Mouse (Mus musculus) forebrain, embryonic 12.5 days (tissue): ENCODE data around the gene Pradc1. TPM values are rescaled to one million over a fixed set of nuclear protein-coding genes. Genes with fewer than 3 reads are reported as not detected.

Experiments
- ATAC-seq: fragments of 200-750 bp; cut with Nextera tagmentation; 2 replicates; pipeline ENCODE4 v1.8.0; 2017; ENCODE audit warnings: moderate TSS enrichment; ENCODE audit not compliant: low FRiP score
- H3K27ac ChIP-seq: fragments of 300-500 bp; sonication (generic); 2 replicates; pipeline ENCODE4 v1.5.1; 2016; ENCODE audit warnings: mild to moderate bottlenecking
- H3K27me3 ChIP-seq: fragments of 300-500 bp; sonication (generic); 2 replicates; pipeline ENCODE4 v1.6.1; 2016; ENCODE audit warnings: mild to moderate bottlenecking
- H3K36me3 ChIP-seq: fragments of 300-500 bp; sonication (generic); replicated peaks from 2 replicates; pipeline ENCODE4 v1.6.1; 2016; ENCODE audit warnings: mild to moderate bottlenecking
- H3K4me1 ChIP-seq: fragments of 300-500 bp; sonication (generic); 2 replicates; pipeline ENCODE4 v1.6.1; 2016
- H3K4me2 ChIP-seq: fragments of 300-500 bp; sonication (generic); 2 replicates; pipeline ENCODE4 v1.6.1; 2016; ENCODE audit warnings: mild to moderate bottlenecking, moderate library complexity
- H3K4me3 ChIP-seq: fragments of 300-500 bp; sonication (generic); replicated peaks from 2 replicates; pipeline ENCODE4 v1.5.1; 2016; ENCODE audit warnings: mild to moderate bottlenecking
- H3K9ac ChIP-seq: fragments of 300-500 bp; sonication (generic); 2 replicates; pipeline ENCODE4 v1.6.1; 2016; ENCODE audit warnings: mild to moderate bottlenecking
- H3K9me3 ChIP-seq: fragments of 300-500 bp; sonication (generic); 2 replicates; pipeline ENCODE4 v1.6.1; 2016
- WGBS: fragments of 180-500 bp; shearing (Covaris S2); methylation state at CpG from one replicate; pipeline ENCODE4 v1.1.7; 2016; 5-methylcytosine and 5-hydroxymethylcytosine counted together
- polyA plus RNA-seq: library from polyadenylated mRNA; unstranded; fragments of >200 nt; fragmentation: Nextera tagmentation; extraction: Ambion mirVana; gene quantifications from 2 replicates; pipeline ENCODE4 v1.2.1, GENCODE M21; 2016

The Pradc1 gene
- polyA plus RNA-seq, 1 experiment from 2014 or later = 33.0 TPM

- no peak overlapping the region for H3K27ac ChIP-seq
These were observed 35.9 kb downstream of the Pradc1 start for GRCm38 (mm10) chr6:85415829-85416228.

GRCm38 (mm10) chr6:85410771-85411273, 40.9 kb downstream of the Pradc1 start:
- 8% methylated on average over 13 of the region's 13 CpGs for WGBS
- no peak overlapping the region for H3K4me3 ChIP-seq
- no peaks in the 10 kb centered on the region for H3K36me3 ChIP-seq
- H3K27ac ChIP-seq = no peak overlapping the region
- H3K4me2 ChIP-seq = no peak overlapping the region
- peaks cover 45% of the 10 kb centered on the region for H3K27me3 ChIP-seq
- peaks cover 13% of the 10 kb centered on the region for H3K4me1 ChIP-seq
- ATAC-seq = peak; percentile 83
- no peak overlapping the region for H3K9ac ChIP-seq
- no peaks in the 10 kb centered on the region for H3K9me3 ChIP-seq

More at GRCm38 (mm10) chr6:85415829-85416228, 35.9 kb downstream of the Pradc1 start:
- Histone ChIP-seq H3K27me3 (peaks cover 8% of the 10 kb centered on the region; the same call in 1 of the 2 replicates), H3K4me2 (no peak overlapping the region), H3K4me3 (no peak overlapping the region), H3K4me1 (no peaks in the 10 kb centered on the region), H3K9ac (no peak overlapping the region), H3K36me3 (no peaks in the 10 kb centered on the region), H3K9me3 (no peaks in the 10 kb centered on the region)
- ATAC-seq = no peak
- 69% methylated on average over 3 of the region's 3 CpGs for WGBS

GRCm38 (mm10) chr6:85409003-85409402, 42.8 kb downstream of the Pradc1 start:
- H3K4me1 ChIP-seq = peaks cover 13% of the 10 kb centered on the region
- H3K9ac ChIP-seq = peak overlapping the region; percentile 49
- peaks cover 52% of the 10 kb centered on the region for H3K27me3 ChIP-seq
- peak overlapping the region; percentile 28 for H3K4me3 ChIP-seq
- H3K36me3 ChIP-seq = no peaks in the 10 kb centered on the region
- H3K9me3 ChIP-seq = no peaks in the 10 kb centered on the region
- 0 out of 2 replicates have a peak, but pooled peaks have one; percentile 20 for ATAC-seq
- peak overlapping the region; percentile 51 for H3K4me2 ChIP-seq
- under 1% methylated on average over 31 of the region's 31 CpGs for WGBS
- no peak overlapping the region for H3K27ac ChIP-seq

GRCm38 (mm10) chr6:85403039-85403438, 48.7 kb downstream of the Pradc1 start:
- peaks cover 26% of the 10 kb centered on the region for H3K27me3 ChIP-seq
- 0 out of 2 replicates have a peak overlapping the region, but pooled peaks have one; percentile 15 for H3K27ac ChIP-seq
- no peak overlapping the region for H3K4me3 ChIP-seq
- no peak overlapping the region for H3K4me2 ChIP-seq
- no peak for ATAC-seq
- H3K4me1 ChIP-seq = no peaks in the 10 kb centered on the region; the same call in 1 of the 2 replicates
- H3K9me3 ChIP-seq = no peaks in the 10 kb centered on the region
- H3K36me3 ChIP-seq = no peaks in the 10 kb centered on the region
- no peak overlapping the region for H3K9ac ChIP-seq
- WGBS = 66% methylated on average over 10 of the region's 10 CpGs

GRCm38 (mm10) chr6:85402613-85403012, 49.2 kb downstream of the Pradc1 start:
- WGBS = 64% methylated on average over 2 of the region's 2 CpGs
- H3K9ac ChIP-seq = no peak overlapping the region
- H3K4me2 ChIP-seq = no peak overlapping the region
- H3K4me3 ChIP-seq = no peak overlapping the region
- no peaks in the 10 kb centered on the region; the same call in 1 of the 2 replicates for H3K4me1 ChIP-seq
- peaks cover 22% of the 10 kb centered on the region for H3K27me3 ChIP-seq
- H3K9me3 ChIP-seq = no peaks in the 10 kb centered on the region
- no peak for ATAC-seq
- 0 out of 2 replicates have a peak overlapping the region, but pooled peaks have one; percentile 15 for H3K27ac ChIP-seq
- H3K36me3 ChIP-seq = no peaks in the 10 kb centered on the region

- H3K9me3 ChIP-seq = no peaks in the 10 kb centered on the region
- no peak overlapping the region for H3K9ac ChIP-seq
- peak; percentile 41; the same call in 1 of the 2 replicates for ATAC-seq
- H3K4me1 ChIP-seq = no peaks in the 10 kb centered on the region; the same call in 1 of the 2 replicates
- H3K36me3 ChIP-seq = no peaks in the 10 kb centered on the region
- no peak overlapping the region for H3K4me3 ChIP-seq
- peaks cover 4% of the 10 kb centered on the region; the same call in 1 of the 2 replicates for H3K27me3 ChIP-seq
- no peak overlapping the region for H3K4me2 ChIP-seq
- peak overlapping the region; percentile 4; the same call in 1 of the 2 replicates for H3K27ac ChIP-seq
- 44% methylated on average over 5 of the region's 5 CpGs for WGBS
These were observed 52.1 kb downstream of the Pradc1 start for GRCm38 (mm10) chr6:85399715-85400114.

- no peak for ATAC-seq
These were observed 54.6 kb downstream of the Pradc1 start for GRCm38 (mm10) chr6:85397165-85397564.

More at GRCm38 (mm10) chr6:85397165-85397564, 54.6 kb downstream of the Pradc1 start:
- Histone ChIP-seq H3K27ac (no peak overlapping the region), H3K4me2 (no peak overlapping the region), H3K9me3 (no peaks in the 10 kb centered on the region), H3K9ac (no peak overlapping the region), H3K4me1 (no peaks in the 10 kb centered on the region; the same call in 1 of the 2 replicates), H3K27me3 (0 out of 2 replicates have a peak, but pooled peaks cover 7% of the 10 kb centered on the region), H3K36me3 (no peaks in the 10 kb centered on the region), H3K4me3 (no peak overlapping the region)
- 40% methylated on average over 1 of the region's 1 CpGs for WGBS

Other genes starting within 250 kb of the Pradc1 start
- gene Sfxn5, start 118.5 kb downstream of the Pradc1 start, polyA plus RNA-seq = 16.8 and 17.2 TPM in 2 replicates
- 6.8 and 8.2 TPM in 2 replicates for gene Rab11fip5, start 77.3 kb downstream of the Pradc1 start, polyA plus RNA-seq
- gene Noto, start 28.1 kb downstream of the Pradc1 start, polyA plus RNA-seq = not detected in 2 replicates
- gene Smyd5, start 20.0 kb downstream of the Pradc1 start, polyA plus RNA-seq = 49.8 and 51.5 TPM in 2 replicates
- gene Cct7, start 456 bp downstream of the Pradc1 start, polyA plus RNA-seq = 610 and 617 TPM in 2 replicates
- gene Fbxo41, start 51.0 kb upstream of the Pradc1 start, polyA plus RNA-seq = 1.9 and 2.6 TPM in 2 replicates
- gene Egr4, start 61.6 kb upstream of the Pradc1 start, polyA plus RNA-seq = not detected in 2 replicates
- 11.4 and 14.0 TPM in 2 replicates for gene Alms1, start 135.6 kb upstream of the Pradc1 start, polyA plus RNA-seq